Mouse (Mus musculus): ENCODE results near the gene Olfr671. TPM values are rescaled to one million over a fixed set of nuclear protein-coding genes. Genes with fewer than 3 reads are reported as not detected.

Olfr671 gene
- not detected for polyA plus RNA-seq (2014; fragmentation: Illumina TruSeq; extraction: RNeasy Lipid Tissue Mini Kit (QIAGEN cat#74804); ENCODE audit: low read depth, low replicate concordance)

DNA sequence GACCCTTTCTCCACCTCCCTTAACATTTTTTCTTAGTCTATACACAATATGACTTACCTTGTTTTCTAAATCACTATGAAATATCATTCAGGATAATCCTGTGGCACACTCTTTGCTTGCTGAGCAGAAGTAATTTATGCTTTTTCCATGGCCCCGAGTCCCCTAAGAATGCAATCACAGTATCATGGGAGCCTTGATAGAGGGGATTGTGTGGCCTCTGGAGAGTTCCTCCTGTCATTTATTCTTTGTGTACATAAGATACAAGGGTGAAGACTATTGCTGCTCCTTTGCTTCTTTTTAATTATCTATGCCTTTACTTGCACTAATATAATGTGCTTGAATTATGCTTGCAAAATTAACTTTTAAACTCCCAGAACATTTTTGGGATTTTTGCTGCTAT, at the start of gene Olfr671:
TSS of gene Olfr671 (minus strand) at position 101 of the 400 bp plus-strand sequence.

DNA sequence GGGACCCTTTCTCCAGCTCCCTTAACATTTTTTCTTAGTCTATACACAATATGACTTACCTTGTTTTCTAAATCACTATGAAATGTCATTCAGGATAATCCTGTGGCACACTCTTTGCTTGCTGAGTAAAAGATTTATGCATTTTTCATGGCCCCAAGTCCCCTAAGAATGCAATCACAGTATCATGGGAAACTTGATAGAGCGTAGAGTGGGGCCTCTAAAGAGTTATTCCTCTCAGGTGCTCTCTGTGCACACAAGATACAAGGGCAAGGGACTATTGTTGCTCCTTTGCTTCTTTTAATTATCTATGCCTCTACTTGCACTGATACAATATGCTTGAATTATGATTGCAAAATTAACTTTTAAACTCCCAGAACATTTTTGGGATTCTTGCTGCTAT, 49.4 kb upstream of the Olfr671 start, which contains the start of gene Olfr675:
TSS of gene Olfr675 (minus strand) at position 101 of the 400 bp plus-strand sequence.

DNA sequence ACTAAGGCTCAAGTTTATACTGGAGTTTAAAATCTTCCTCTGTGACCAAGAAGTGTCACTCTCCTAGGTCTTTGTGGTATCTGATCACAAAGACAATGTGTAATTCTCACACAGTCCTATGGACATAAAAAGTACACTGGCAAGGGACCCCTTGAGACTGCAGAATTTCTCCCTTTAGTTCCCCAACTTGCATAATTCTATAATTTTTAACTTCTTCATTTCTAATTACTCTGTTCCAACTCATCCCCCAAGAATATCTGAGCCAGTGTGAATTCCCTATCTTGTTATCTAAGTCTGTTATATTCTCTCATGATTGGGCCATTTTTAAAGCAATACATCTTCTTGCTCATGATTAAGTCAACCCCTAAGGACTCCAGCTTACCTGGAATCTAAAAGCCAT, 23.0 kb upstream of the Olfr671 start, which contains the start of gene Olfr672:
TSS of gene Olfr672 (minus strand) at position 101 of the 400 bp plus-strand sequence.

DNA sequence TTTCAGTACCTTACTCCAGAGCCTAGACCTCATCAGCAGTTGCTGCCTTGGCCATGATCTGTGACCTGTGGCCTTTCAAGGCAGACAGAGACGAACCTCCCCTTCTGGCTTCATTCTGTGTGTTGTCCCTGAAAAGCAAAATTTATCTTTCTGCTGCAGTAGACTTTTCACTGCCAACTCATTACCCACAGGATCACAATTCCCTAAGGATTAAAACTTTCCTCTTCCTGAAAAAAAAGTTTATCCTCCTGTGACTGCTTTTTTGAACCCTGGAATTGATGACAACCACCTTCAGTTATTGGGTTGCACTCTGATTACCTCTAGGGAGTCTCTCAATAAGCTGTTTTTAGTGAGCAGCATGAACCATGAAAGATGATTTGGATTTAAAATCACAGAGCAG, 16.4 kb downstream of the Olfr671 start, which contains the start of gene Olfr670:
TSS of gene Olfr670 (minus strand) at position 101 of the 400 bp plus-strand sequence.

GRCm38 (mm10) chr7:104933940-104934339, 45.0 kb downstream of the Olfr671 start, which contains the start of gene Olfr669:
TSS of gene Olfr669 (plus strand) at chr7:104934240.

DNA sequence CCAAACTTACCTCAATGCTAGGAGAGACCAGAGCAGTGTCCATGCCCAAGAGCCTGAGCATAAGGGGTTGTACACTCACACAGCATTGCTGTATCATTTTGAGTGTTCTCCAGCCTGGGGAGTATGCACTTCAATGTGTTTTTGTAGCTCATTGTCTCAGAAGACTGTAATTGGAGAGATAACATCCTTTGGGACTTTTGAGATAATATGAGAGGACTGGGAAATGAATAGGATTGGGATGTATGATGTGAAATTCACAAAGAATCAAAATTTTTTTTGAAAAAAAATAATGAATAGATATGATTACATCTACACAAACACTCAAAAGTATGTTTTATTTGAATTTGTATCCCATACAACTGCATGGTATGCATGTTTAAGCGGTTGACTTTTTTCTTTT, 51.0 kb downstream of the Olfr671 start, which contains the start of gene Olfr668:
TSS of gene Olfr668 (minus strand) at position 101 of the 400 bp plus-strand sequence.

Other genes starting within 250 kb of the Olfr671 start
- gene Usp17le, start 201.7 kb downstream of the Olfr671 start, polyA plus RNA-seq (2014; fragmentation: Illumina TruSeq; extraction: RNeasy Lipid Tissue Mini Kit (QIAGEN cat#74804); ENCODE audit: low read depth, low replicate concordance): not detected
- gene Usp17lb, start 136.5 kb downstream of the Olfr671 start, polyA plus RNA-seq (2014; fragmentation: Illumina TruSeq; extraction: RNeasy Lipid Tissue Mini Kit (QIAGEN cat#74804); ENCODE audit: low read depth, low replicate concordance): not detected
- gene Usp17la, start 122.1 kb downstream of the Olfr671 start, polyA plus RNA-seq (2014; fragmentation: Illumina TruSeq; extraction: RNeasy Lipid Tissue Mini Kit (QIAGEN cat#74804); ENCODE audit: low read depth, low replicate concordance): not detected
- gene Olfr665, start 101.1 kb downstream of the Olfr671 start, polyA plus RNA-seq (2014; fragmentation: Illumina TruSeq; extraction: RNeasy Lipid Tissue Mini Kit (QIAGEN cat#74804); ENCODE audit: low read depth, low replicate concordance): not detected
- gene Olfr666, start 83.2 kb downstream of the Olfr671 start, polyA plus RNA-seq (2014; fragmentation: Illumina TruSeq; extraction: RNeasy Lipid Tissue Mini Kit (QIAGEN cat#74804); ENCODE audit: low read depth, low replicate concordance): not detected
- not detected for gene Olfr667, start 57.6 kb downstream of the Olfr671 start, polyA plus RNA-seq (2014; fragmentation: Illumina TruSeq; extraction: RNeasy Lipid Tissue Mini Kit (QIAGEN cat#74804); ENCODE audit: low read depth, low replicate concordance)
- not detected for gene Olfr668, start 51.1 kb downstream of the Olfr671 start, polyA plus RNA-seq (2014; fragmentation: Illumina TruSeq; extraction: RNeasy Lipid Tissue Mini Kit (QIAGEN cat#74804); ENCODE audit: low read depth, low replicate concordance)
- not detected for gene Olfr669, start 44.9 kb downstream of the Olfr671 start, polyA plus RNA-seq (2014; fragmentation: Illumina TruSeq; extraction: RNeasy Lipid Tissue Mini Kit (QIAGEN cat#74804); ENCODE audit: low read depth, low replicate concordance)
- gene Olfr670, start 16.5 kb downstream of the Olfr671 start, polyA plus RNA-seq (2014; fragmentation: Illumina TruSeq; extraction: RNeasy Lipid Tissue Mini Kit (QIAGEN cat#74804); ENCODE audit: low read depth, low replicate concordance): not detected
- gene Olfr672, start 22.9 kb upstream of the Olfr671 start, polyA plus RNA-seq (2014; fragmentation: Illumina TruSeq; extraction: RNeasy Lipid Tissue Mini Kit (QIAGEN cat#74804); ENCODE audit: low read depth, low replicate concordance): not detected
- gene Olfr675, start 49.3 kb upstream of the Olfr671 start, polyA plus RNA-seq (2014; fragmentation: Illumina TruSeq; extraction: RNeasy Lipid Tissue Mini Kit (QIAGEN cat#74804); ENCODE audit: low read depth, low replicate concordance): not detected
- not detected for gene Olfr676, start 53.6 kb upstream of the Olfr671 start, polyA plus RNA-seq (2014; fragmentation: Illumina TruSeq; extraction: RNeasy Lipid Tissue Mini Kit (QIAGEN cat#74804); ENCODE audit: low read depth, low replicate concordance)
- gene Olfr677, start 72.2 kb upstream of the Olfr671 start, polyA plus RNA-seq (2014; fragmentation: Illumina TruSeq; extraction: RNeasy Lipid Tissue Mini Kit (QIAGEN cat#74804); ENCODE audit: low read depth, low replicate concordance): not detected
- not detected for gene Olfr678, start 85.3 kb upstream of the Olfr671 start, polyA plus RNA-seq (2014; fragmentation: Illumina TruSeq; extraction: RNeasy Lipid Tissue Mini Kit (QIAGEN cat#74804); ENCODE audit: low read depth, low replicate concordance)
- gene Olfr679, start 102.1 kb upstream of the Olfr671 start, polyA plus RNA-seq (2014; fragmentation: Illumina TruSeq; extraction: RNeasy Lipid Tissue Mini Kit (QIAGEN cat#74804); ENCODE audit: low read depth, low replicate concordance): not detected
- gene Olfr680-ps1, start 113.7 kb upstream of the Olfr671 start, polyA plus RNA-seq (2014; fragmentation: Illumina TruSeq; extraction: RNeasy Lipid Tissue Mini Kit (QIAGEN cat#74804); ENCODE audit: low read depth, low replicate concordance): not detected
- not detected for gene Olfr681, start 137.7 kb upstream of the Olfr671 start, polyA plus RNA-seq (2014; fragmentation: Illumina TruSeq; extraction: RNeasy Lipid Tissue Mini Kit (QIAGEN cat#74804); ENCODE audit: low read depth, low replicate concordance)
- not detected for gene Olfr683, start 167.9 kb upstream of the Olfr671 start, polyA plus RNA-seq (2014; fragmentation: Illumina TruSeq; extraction: RNeasy Lipid Tissue Mini Kit (QIAGEN cat#74804); ENCODE audit: low read depth, low replicate concordance)
- gene Olfr684, start 184.5 kb upstream of the Olfr671 start, polyA plus RNA-seq (2014; fragmentation: Illumina TruSeq; extraction: RNeasy Lipid Tissue Mini Kit (QIAGEN cat#74804); ENCODE audit: low read depth, low replicate concordance): not detected
- not detected for gene Olfr685, start 206.9 kb upstream of the Olfr671 start, polyA plus RNA-seq (2014; fragmentation: Illumina TruSeq; extraction: RNeasy Lipid Tissue Mini Kit (QIAGEN cat#74804); ENCODE audit: low read depth, low replicate concordance)
- gene Olfr686, start 228.4 kb upstream of the Olfr671 start, polyA plus RNA-seq (2014; fragmentation: Illumina TruSeq; extraction: RNeasy Lipid Tissue Mini Kit (QIAGEN cat#74804); ENCODE audit: low read depth, low replicate concordance): not detected